Mouse (Mus musculus): Measurements from ENCODE around the gene Trim37.

Gene Trim37

GRCm38 (mm10) chr11:87126824-87127816 lies at the start of gene Trim37:
Gene Trim37 (plus strand): TSS chr11:87127077.
- peak; percentile 85 for DNase-seq (ENCODE audit: low spot score)

- DNase-seq (ENCODE audit: low spot score), result no peak
Observed at GRCm38 (mm10) chr11:87083712-87084111, 43.2 kb upstream of the Trim37 start.

DNA sequence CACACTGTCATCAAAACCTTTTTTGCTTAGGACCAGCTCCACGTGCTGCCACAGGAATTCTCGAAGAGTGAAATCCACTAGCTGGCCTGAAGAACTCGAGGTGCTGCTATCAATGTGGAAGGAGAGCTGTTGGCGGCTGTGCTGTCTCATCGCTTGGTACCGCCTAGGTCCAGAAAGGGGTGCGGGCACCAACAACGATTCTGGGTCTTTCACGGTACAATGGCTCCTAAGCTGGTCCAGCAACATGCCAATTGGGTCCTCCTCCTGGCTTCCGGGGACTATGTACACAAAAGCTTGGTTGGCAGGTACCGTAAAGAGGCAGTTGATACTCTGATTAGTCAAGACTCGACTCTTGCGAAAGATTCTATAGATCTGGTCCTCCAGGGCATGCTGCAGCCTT lies 41.4 kb upstream of the Trim37 start:
- no peak for DNase-seq (ENCODE audit: low spot score)

GRCm38 (mm10) chr11:87086290-87086984 lies 40.4 kb upstream of the Trim37 start, which contains the start of gene Smg8:
Gene Smg8 (minus strand): TSS chr11:87086774.
- peak; percentile 79 for DNase-seq (ENCODE audit: low spot score)

DNA sequence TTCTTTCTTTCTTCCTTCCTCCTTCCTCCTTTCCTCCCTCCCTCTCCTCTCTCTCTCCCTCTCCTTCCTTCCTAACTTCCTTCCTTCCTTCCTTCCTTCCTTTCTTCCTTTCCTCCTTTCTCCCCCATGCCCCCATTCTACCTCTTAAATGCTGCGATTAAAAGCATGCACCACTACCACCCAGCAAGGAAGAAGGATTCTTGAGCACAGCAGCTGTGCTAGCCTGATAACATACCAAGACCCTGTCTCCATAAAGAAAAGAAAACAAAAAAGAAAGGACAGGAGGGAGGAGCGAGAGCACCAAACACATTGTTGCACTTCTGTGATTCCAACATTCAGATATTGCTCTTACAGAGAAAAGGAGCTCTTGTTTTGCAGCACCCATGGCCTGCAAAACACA lies 39.7 kb upstream of the Trim37 start:
- DNase-seq (ENCODE audit: low spot score), result no peak

- no peak for DNase-seq (ENCODE audit: low spot score)
Observed at GRCm38 (mm10) chr11:87108409-87108754, 18.5 kb upstream of the Trim37 start, which contains the start of gene Prr11. Gene Prr11 (minus strand): TSS chr11:87108708.

DNA sequence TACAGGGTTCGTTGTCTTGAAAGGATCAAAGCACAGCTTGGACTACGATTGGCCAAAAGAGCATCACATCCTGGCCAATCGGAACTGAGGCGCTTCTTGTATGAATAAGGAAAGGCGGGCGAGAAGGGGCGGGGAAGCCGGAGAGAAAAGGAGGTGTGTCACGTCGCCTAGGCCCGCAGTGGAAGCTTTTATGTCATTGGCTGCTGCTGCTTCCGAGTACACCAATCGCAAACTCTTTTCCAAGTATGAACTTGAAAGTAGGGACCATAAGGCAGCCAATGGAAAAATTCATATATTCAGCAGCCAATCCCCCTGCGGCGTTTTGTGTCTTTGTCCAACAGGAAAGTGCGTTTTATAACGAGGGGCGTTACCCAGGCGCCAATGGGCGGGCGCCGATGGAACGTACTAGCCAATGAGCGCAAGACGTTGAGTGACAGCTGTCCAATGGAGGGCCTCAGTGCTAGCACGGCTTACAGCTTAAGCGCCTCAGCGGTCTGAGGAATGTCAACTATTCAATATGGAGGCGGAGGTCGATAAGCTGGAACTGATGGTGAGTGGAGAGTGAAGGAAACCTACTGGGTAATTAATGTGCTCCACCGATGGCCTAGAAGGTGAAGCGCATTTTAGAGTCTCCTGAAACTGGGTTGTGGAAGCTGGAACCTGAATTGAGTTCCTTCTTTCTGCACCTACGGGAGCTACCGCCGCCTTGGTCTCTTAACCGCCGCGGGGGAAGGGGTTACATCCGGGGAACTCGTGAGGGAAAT lies 17.9 kb upstream of the Trim37 start, which contains the start of gene Ska2:
Gene Ska2 (plus strand): TSS at position 480 of the 764 bp plus-strand sequence.
- peak; percentile 93 for DNase-seq (ENCODE audit: low spot score)

DNA sequence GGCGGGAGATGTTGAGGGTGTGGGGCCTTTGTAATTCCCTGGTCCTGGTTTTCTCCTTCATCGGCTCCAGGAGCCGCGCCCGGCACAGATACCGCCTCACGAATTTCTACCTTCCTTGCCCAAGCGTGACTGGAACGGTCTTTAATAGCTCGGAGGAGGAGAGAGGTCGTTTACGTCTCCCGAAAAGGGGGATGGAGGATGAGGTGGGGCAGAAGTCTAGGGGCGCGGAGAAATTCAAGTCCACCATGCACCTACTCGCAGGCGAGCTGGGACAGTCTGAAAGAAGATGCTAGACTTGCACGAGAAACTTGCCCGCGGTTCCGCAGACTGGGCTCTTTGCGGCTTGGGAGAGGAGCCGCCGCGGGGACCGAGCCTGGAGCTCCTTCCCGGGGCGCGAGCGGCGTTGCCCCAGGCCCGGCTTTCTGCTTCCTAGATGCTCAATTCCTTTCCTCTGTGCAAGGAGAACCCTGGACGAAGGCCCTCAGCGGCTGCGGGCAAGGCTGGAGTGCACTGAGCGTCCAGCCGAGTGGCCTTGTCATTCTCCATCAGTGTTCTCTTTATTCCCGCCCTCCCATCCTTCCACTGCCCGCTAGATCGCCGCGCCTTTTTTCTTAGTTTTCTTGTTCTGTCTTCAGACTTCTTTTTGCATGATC lies 17.2 kb upstream of the Trim37 start:
- peak; percentile 37 for DNase-seq (ENCODE audit: low spot score)

- no peak for DNase-seq (ENCODE audit: low spot score)
Observed at GRCm38 (mm10) chr11:87110172-87110909, 16.5 kb upstream of the Trim37 start.

- DNase-seq (ENCODE audit: low spot score), result no peak
Observed at GRCm38 (mm10) chr11:87121864-87122263, 5.0 kb upstream of the Trim37 start.

GRCm38 (mm10) chr11:87125562-87125961 lies 1.3 kb upstream of the Trim37 start:
- no peak for DNase-seq (ENCODE audit: low spot score)

GRCm38 (mm10) chr11:87126281-87126823 lies 525 bp upstream of the Trim37 start:
- no peak for DNase-seq (ENCODE audit: low spot score)

GRCm38 (mm10) chr11:87136233-87136632 lies 9.4 kb downstream of the Trim37 start:
- DNase-seq (ENCODE audit: low spot score), result no peak

- DNase-seq (ENCODE audit: low spot score), result no peak
Observed at GRCm38 (mm10) chr11:87158012-87158411, 31.1 kb downstream of the Trim37 start.

DNA sequence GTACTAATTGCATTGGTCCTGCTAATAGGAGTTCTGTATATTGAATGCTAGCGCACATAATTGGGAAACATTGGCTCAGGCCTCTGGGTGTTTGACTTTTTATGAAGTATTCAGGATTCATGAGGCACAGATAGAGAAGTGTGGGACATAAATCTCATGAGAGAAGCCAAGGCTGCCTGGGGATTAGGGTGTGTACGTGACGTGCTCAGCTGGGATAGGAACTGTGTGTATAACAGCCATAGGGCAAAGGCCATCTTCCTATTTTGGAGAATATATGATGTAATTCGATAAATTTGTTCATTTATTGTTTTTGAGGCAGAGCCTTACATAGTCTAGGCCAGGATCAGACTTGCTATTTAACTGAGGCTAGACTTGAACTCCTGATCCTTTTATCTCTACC lies 35.8 kb downstream of the Trim37 start:
- no peak for DNase-seq (ENCODE audit: low spot score)

- DNase-seq (ENCODE audit: low spot score), result no peak
Observed at GRCm38 (mm10) chr11:87163751-87164150, 36.9 kb downstream of the Trim37 start.

- no peak for DNase-seq (ENCODE audit: low spot score)
Observed at GRCm38 (mm10) chr11:87173625-87174024, 46.7 kb downstream of the Trim37 start.

DNA sequence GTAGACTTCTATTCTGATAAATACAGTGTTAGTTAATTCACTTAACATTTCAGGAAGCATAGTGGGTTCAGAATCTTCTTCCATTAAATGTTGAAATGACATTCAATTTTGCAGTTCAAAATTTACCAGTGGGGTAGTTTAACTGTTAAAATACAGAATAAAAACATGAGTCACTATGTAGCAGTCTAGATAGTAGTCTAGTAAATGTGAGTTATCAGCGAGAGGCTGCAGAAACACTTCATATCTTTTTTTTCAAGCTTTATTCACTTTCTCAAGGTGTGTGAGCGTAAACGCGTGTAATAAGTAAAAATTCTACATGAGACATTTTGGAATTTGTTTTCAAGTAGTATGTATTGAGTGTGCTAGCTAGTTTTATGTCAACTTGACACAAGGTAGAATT lies 48.2 kb downstream of the Trim37 start:
- no peak for DNase-seq (ENCODE audit: low spot score)

GRCm38 (mm10) chr11:87212313-87212712 lies 85.4 kb downstream of the Trim37 start:
- no peak for DNase-seq (ENCODE audit: low spot score)

- DNase-seq (ENCODE audit: low spot score), result no peak
Observed at GRCm38 (mm10) chr11:87222686-87223085, 95.8 kb downstream of the Trim37 start.

DNA sequence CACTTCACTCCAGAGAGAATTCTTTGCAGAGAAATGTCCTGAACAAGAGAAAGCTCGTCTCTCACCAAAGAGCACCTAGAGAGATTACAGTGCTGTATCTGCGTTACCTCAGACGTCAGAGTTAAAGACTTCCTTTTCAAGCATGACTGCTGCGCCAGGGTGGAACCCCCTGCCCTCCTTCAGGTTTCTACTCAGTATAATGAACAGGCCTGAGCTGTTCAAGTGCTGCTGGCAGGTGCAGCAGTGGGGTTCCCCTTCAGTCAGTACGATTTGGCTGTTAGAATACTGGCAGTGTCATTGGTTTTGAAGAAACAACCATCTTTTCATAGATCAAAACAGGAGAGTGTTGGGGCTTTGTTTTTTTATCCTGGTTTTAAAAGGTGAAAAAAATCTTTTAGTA lies 100.2 kb downstream of the Trim37 start:
- DNase-seq (ENCODE audit: low spot score), result no peak
